15 mouse cellular contexts compared by ENCODE assay signal in the genomic region with DNA sequence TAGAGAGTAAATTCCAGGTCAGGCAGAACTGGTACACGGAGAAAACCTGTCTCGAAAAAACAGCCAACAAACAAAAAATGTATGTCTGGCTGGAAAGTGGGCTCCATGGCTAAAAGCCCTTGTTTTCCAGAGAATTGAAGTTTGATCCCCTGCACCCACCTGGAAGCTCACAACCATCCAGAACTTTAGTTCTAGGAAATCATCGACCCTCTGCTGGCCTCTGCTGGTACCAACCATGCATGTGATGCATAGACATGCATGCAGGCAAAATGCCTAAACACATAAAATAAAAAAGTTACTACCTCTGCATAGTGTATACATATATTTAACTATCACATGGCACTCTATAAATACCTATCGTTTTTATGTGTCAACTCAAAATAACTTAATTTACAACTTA. TPM values are rescaled to one million over a fixed set of nuclear protein-coding genes. Genes with fewer than 3 reads are reported as not detected.
DNase-seq lines count a peak whose midpoint lies in the region; ATAC-seq and TF ChIP-seq lines count a peak whose summit lies in the region.
"Had no signal": no experiment of that assay in that cellular context is flagged by ENCODE, and none has a peak within 500 bp of the region (broad histone marks: within the 10 kb centered on the region; RNA-seq: fewer than 3 reads in every experiment).

No protein-coding gene starts in this region.

- peak; percentile 28 for TF ChIP-seq CTCF in hindbrain, postnatal 0 days (IDR thresholded peaks at IDR 0.05; ENCODE audit: low read depth)
- 0 out of 2 replicates have a peak, but pooled peaks have one; percentile 14 for TF ChIP-seq CTCF in lung, adult 2 months (IDR thresholded peaks at IDR 0.05; ENCODE audit: insufficient read depth, low read length)
- 0 out of 2 replicates have a peak, but pooled peaks have one; percentile 5 for TF ChIP-seq CTCF in E14TG2a.4 (conservative IDR thresholded peaks at IDR 0.05; ENCODE audit: low read length)
- peak; percentile 29; the same call in 1 of the 2 replicates for TF ChIP-seq CTCF in cortical plate, adult 2 months (IDR thresholded peaks at IDR 0.05; ENCODE audit: extremely low read depth, insufficient read depth, low read length)

- H3K36me3 ChIP-seq in hindbrain, postnatal 0 days (ENCODE audit: insufficient read depth, low read length): no peaks in the 10 kb centered on the region
- H3K36me3 ChIP-seq in hindbrain, embryonic 13.5 days: no peaks in the 10 kb centered on the region
- H3K36me3 ChIP-seq in E14TG2a.4 (ENCODE audit: insufficient read depth, low read length): no peaks in the 10 kb centered on the region
- no peaks in the 10 kb centered on the region for H3K36me3 ChIP-seq in heart, embryonic 11.5 days (ENCODE audit: control insufficient read depth, insufficient read depth, low read length)
- H3K36me3 ChIP-seq: embryonic facial prominence, embryonic 10.5 days; heart, embryonic 12.5 days; hindbrain, embryonic 10.5 days; neural tube, embryonic 15.5 days had no signal

- TF ChIP-seq POLR2A in lung, adult 2 months (IDR thresholded peaks at IDR 0.05; ENCODE audit: borderline replicate concordance, extremely low read depth, low read depth, low read length): no peak
- TF ChIP-seq POLR2A in cortical plate, adult 2 months (IDR thresholded peaks at IDR 0.05; ENCODE audit: extremely low read depth, insufficient read depth, low read length): no peak

- 64% methylated on average over 4 of the region's 4 CpGs for WGBS in hindbrain, postnatal 0 days
- 69% methylated on average over 4 of the region's 4 CpGs for WGBS in hindbrain, embryonic 13.5 days
- WGBS in lung, adult 2 months: 66% methylated on average over 4 of the region's 4 CpGs
- 65% methylated on average over 4 of the region's 4 CpGs for WGBS in heart, embryonic 11.5 days (ENCODE audit: insufficient replicate concordance)

- H3K27me3 ChIP-seq in hindbrain, postnatal 0 days (ENCODE audit: insufficient read depth, low read length): no peaks in the 10 kb centered on the region
- no peaks in the 10 kb centered on the region for H3K27me3 ChIP-seq in hindbrain, embryonic 13.5 days
- no peaks in the 10 kb centered on the region for H3K27me3 ChIP-seq in E14TG2a.4 (ENCODE audit: insufficient read depth, low read length)
- H3K27me3 ChIP-seq in heart, embryonic 11.5 days (ENCODE audit: control insufficient read depth, insufficient read depth, low read length): no peaks in the 10 kb centered on the region
- H3K27me3 ChIP-seq: heart, embryonic 12.5 days; neural tube, embryonic 15.5 days had no signal

- no peak for ATAC-seq in hindbrain, postnatal 0 days
- ATAC-seq in hindbrain, embryonic 13.5 days (ENCODE audit: low FRiP score): no peak
- ATAC-seq in heart, embryonic 11.5 days (replicated peaks; ENCODE audit: insufficient number of reproducible peaks, low FRiP score, low TSS enrichment): no peak

- H3K9ac ChIP-seq in hindbrain, postnatal 0 days (replicated peaks; ENCODE audit: low read length): no peak overlapping the region
- no peak overlapping the region for H3K9ac ChIP-seq in hindbrain, embryonic 13.5 days
- H3K9ac ChIP-seq in heart, embryonic 11.5 days (ENCODE audit: low read depth, low read length): no peak overlapping the region
- H3K9ac ChIP-seq: heart, embryonic 12.5 days; neural tube, embryonic 15.5 days had no signal

- no peaks in the 10 kb centered on the region for H3K9me3 ChIP-seq in hindbrain, postnatal 0 days (ENCODE audit: low read length)
- H3K9me3 ChIP-seq in hindbrain, embryonic 13.5 days: no peaks in the 10 kb centered on the region
- H3K9me3 ChIP-seq in E14TG2a.4 (ENCODE audit: low read length): no peaks in the 10 kb centered on the region
- H3K9me3 ChIP-seq in heart, embryonic 11.5 days (replicated peaks; ENCODE audit: control insufficient read depth, low read length): no peaks in the 10 kb centered on the region
- H3K9me3 ChIP-seq: embryonic facial prominence, embryonic 10.5 days; heart, embryonic 12.5 days; hindbrain, embryonic 10.5 days; neural tube, embryonic 15.5 days had no signal

- H3K4me2 ChIP-seq in hindbrain, postnatal 0 days (ENCODE audit: low read depth, low read length): no peak overlapping the region
- H3K4me2 ChIP-seq in hindbrain, embryonic 13.5 days: no peak overlapping the region
- H3K4me2 ChIP-seq in heart, embryonic 11.5 days: no peak overlapping the region
- H3K4me2 ChIP-seq: heart, embryonic 12.5 days; neural tube, embryonic 15.5 days had no signal

- no peaks in the 10 kb centered on the region for H3K4me1 ChIP-seq in hindbrain, postnatal 0 days (ENCODE audit: insufficient read depth, low read length)
- no peaks in the 10 kb centered on the region for H3K4me1 ChIP-seq in hindbrain, embryonic 13.5 days (replicated peaks)
- peaks cover 4% of the 10 kb centered on the region; the same call in 1 of the 2 replicates for H3K4me1 ChIP-seq in lung, adult 2 months (ENCODE audit: control insufficient read depth, insufficient read depth, low read length)
- no peaks in the 10 kb centered on the region for H3K4me1 ChIP-seq in E14TG2a.4 (replicated peaks; ENCODE audit: low read depth, low read length)
- H3K4me1 ChIP-seq in cortical plate, adult 2 months (ENCODE audit: control insufficient read depth, insufficient read depth, low read length): peaks cover 10% of the 10 kb centered on the region
- H3K4me1 ChIP-seq in heart, embryonic 11.5 days (ENCODE audit: control insufficient read depth, insufficient read depth, low read length): peaks cover 7% of the 10 kb centered on the region
- H3K4me1 ChIP-seq: embryonic facial prominence, embryonic 10.5 days; neural tube, embryonic 15.5 days had no signal

- no peak for DNase-seq in hindbrain, postnatal 0 days (ENCODE audit: low spot score)
- no peak for DNase-seq in lung, adult 2 months
- DNase-seq in lung, postnatal 14 days: no peak
- DNase-seq: cerebellum, adult 18-20 months; layer of hippocampus, adult 9-11 months; left cerebral cortex, postnatal 4 days had no signal

- H3K27ac ChIP-seq in hindbrain, postnatal 0 days: no peak overlapping the region
- H3K27ac ChIP-seq in hindbrain, embryonic 13.5 days: no peak overlapping the region
- H3K27ac ChIP-seq in cortical plate, adult 2 months (ENCODE audit: insufficient read depth, low read length): no peak overlapping the region
- H3K27ac ChIP-seq in heart, embryonic 11.5 days (ENCODE audit: low read depth, low read length): no peak overlapping the region
- H3K27ac ChIP-seq: embryonic facial prominence, embryonic 10.5 days; hindbrain, embryonic 10.5 days; macrophage; neural tube, embryonic 15.5 days had no signal

- no peak overlapping the region for H3K4me3 ChIP-seq in hindbrain, postnatal 0 days (ENCODE audit: low read length)
- no peak overlapping the region for H3K4me3 ChIP-seq in hindbrain, embryonic 13.5 days
- H3K4me3 ChIP-seq in lung, adult 2 months (replicated peaks; ENCODE audit: extremely low read depth, low read depth, low read length): no peak overlapping the region
- H3K4me3 ChIP-seq in E14TG2a.4 (replicated peaks; ENCODE audit: low read length): no peak overlapping the region
- no peak overlapping the region for H3K4me3 ChIP-seq in cortical plate, adult 2 months (ENCODE audit: insufficient read depth, low read length)
- no peak overlapping the region for H3K4me3 ChIP-seq in heart, embryonic 11.5 days (ENCODE audit: low read depth, low read length)
- H3K4me3 ChIP-seq: embryonic facial prominence, embryonic 10.5 days; heart, embryonic 12.5 days; hindbrain, embryonic 10.5 days; neural tube, embryonic 15.5 days had no signal

RNA-seq across cellular contexts. Expression of a gene that starts 19.3 kb away (rescaled TPM):
- 18.7 and 20.6 TPM in 2 replicates for total RNA-seq in hindbrain, postnatal 0 days (2014; rRNA removed)
- polyA plus RNA-seq in hindbrain, postnatal 0 days (2015; fragmentation: Nextera tagmentation; extraction: Ambion mirVana): 14.4 and 19.0 TPM in 2 replicates
- 15.8 and 20.6 TPM in 2 replicates for polyA plus RNA-seq in hindbrain, embryonic 13.5 days (2015; fragmentation: Nextera tagmentation; extraction: Ambion mirVana)
- polyA plus RNA-seq in lung, adult 2 months (2012; rRNA removed): 18.8 and 22.6 TPM in 2 replicates
- polyA plus RNA-seq in cortical plate, adult 2 months (2012; rRNA removed): 28.3 and 28.6 TPM in 2 replicates
- polyA plus RNA-seq in heart, embryonic 11.5 days (2014; fragmentation: Nextera tagmentation; extraction: Ambion mirVana): 7.3 and 13.9 TPM in 2 replicates

RNA-seq across cellular contexts. Expression of a gene that starts 20.1 kb away (rescaled TPM):
- total RNA-seq in hindbrain, postnatal 0 days (2014; rRNA removed): 217 and 223 TPM in 2 replicates
- 1,057 and 1,065 TPM in 2 replicates for polyA plus RNA-seq in hindbrain, postnatal 0 days (2015; fragmentation: Nextera tagmentation; extraction: Ambion mirVana)
- polyA plus RNA-seq in hindbrain, embryonic 13.5 days (2015; fragmentation: Nextera tagmentation; extraction: Ambion mirVana): 795 and 863 TPM in 2 replicates
- polyA plus RNA-seq in lung, adult 2 months (2012; rRNA removed): 105 and 150 TPM in 2 replicates
- polyA plus RNA-seq in cortical plate, adult 2 months (2012; rRNA removed): 755 and 827 TPM in 2 replicates
- polyA plus RNA-seq in heart, embryonic 11.5 days (2014; fragmentation: Nextera tagmentation; extraction: Ambion mirVana): 943 and 1,030 TPM in 2 replicates
